Mouse (Mus musculus) c-Kit-positive CD71-positive TER-119-positive erythroid progenitor cells, embryonic 14.5 days (primary cell): ENCODE measurements around the gene Olfr1427.
"Not testable (repeated sequence)": the region's sequence is repeated elsewhere in the genome, so short reads cannot be mapped to it uniquely, and the experiment has no call there.

Source experiments
- DNase-seq: peaks from one replicate; pipeline ENCODE4 v3.0.0-alpha.2; 2013; ENCODE audit warnings: low spot score

The Olfr1427 gene

DNA sequence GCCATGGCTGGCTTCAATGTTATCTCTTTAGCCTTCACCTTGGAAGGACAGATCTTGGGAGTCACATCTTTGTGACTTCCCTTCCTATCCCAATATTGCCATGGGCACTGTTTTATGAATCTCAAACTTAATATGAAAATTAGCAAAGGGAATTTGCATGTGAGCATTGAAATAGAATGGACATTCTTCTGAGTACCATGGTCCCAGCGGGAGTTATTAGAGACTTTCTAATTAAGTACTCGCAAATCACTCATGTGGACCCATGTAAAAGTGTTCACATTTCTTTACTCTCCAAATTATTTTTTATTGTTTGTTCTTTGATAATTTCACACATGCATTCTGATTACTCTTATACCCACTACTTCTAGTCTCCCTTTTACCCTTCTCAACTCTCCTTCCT lies at the start of gene Olfr1427:
Olfr1427 (minus strand) TSS at position 101 of the 400 bp plus-strand sequence.
- DNase-seq, result no peak

- no peak for DNase-seq
Measured at GRCm38 (mm10) chr19:12145452-12145851, 42.3 kb upstream of the Olfr1427 start.

DNA sequence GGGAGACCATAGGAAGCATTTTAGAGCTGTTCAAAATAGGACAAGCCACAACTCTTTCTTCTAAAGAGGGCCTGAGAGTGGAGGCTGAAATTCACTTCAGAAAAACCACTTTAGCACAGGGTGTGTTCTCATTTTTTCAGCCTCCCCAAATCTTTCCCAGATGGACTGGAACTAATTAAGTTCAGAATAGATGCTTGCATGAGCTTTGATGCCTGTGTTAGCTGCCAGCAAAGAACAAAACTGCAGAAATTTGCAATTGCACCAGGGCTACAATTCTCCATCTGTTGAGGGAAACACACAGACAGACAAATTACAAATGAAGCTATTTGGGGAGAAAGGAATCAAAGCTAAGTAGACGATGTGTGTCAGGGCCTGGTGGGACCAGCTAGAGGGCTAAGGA lies 40.2 kb upstream of the Olfr1427 start:
- no peak for DNase-seq

GRCm38 (mm10) chr19:12134289-12134688 lies 31.2 kb upstream of the Olfr1427 start:
- DNase-seq, result no peak

DNA sequence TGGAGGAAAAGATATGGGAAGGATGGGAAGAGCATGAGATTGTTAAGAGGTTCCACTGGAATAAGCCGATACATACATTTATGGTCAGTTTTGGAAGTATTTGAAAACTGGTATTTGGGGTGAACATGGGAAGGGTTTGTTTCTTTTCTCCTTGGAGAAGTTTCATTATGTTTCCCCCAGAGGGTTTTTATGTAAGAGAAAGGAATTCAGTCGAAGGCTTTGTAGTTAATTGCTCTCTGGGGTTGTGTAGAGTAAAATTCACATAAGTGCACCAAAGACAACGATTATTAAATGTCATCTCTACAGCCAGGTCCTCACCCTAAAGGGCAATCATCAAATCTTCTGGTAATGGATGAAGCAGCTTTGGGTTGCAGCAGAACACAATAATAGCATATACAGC lies 20.0 kb upstream of the Olfr1427 start, which contains the start of gene Olfr76:
Olfr76 (minus strand) TSS at position 101 of the 400 bp plus-strand sequence.
- no peak for DNase-seq

DNA sequence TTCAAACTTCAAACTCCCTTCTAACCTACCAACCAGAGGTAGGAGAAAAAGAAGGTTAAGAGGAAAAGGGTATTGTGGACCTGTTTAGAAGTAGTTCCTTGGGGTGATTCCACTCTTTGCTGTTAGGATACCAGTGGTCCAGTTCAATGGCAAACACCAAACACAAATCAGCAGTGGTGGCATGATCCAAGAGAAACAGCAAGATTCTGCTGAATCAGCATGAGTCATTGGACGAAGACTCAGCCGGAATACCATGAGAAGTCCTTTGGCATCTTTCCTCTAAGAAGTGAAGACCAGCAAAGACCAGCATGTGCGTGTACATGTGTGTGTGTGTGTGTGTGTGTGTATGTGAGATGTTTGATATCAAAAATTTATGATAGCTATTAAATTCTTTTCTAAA lies 13.3 kb upstream of the Olfr1427 start:
- DNase-seq, result no peak

DNA sequence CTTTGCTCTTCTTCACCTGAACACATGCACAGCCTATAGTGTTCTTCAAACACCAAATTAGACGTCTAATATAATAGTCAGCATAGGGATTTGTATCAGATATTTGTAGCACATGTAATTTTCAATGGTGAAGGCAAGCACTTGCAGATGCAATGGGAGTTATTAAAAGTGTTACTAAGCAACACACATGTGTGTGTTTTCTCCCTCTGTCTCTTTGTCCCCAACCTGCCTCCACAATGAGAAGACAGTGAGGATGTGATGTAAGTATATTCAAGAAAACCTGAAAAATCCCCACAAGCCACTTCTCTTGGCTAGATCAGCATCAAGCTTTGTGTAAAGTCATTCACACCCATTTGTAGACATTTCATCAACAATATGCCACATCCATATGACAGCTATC lies 12.7 kb upstream of the Olfr1427 start, which contains the start of gene Olfr1428:
Olfr1428 (minus strand) TSS at position 101 of the 400 bp plus-strand sequence.
- no peak for DNase-seq

DNA sequence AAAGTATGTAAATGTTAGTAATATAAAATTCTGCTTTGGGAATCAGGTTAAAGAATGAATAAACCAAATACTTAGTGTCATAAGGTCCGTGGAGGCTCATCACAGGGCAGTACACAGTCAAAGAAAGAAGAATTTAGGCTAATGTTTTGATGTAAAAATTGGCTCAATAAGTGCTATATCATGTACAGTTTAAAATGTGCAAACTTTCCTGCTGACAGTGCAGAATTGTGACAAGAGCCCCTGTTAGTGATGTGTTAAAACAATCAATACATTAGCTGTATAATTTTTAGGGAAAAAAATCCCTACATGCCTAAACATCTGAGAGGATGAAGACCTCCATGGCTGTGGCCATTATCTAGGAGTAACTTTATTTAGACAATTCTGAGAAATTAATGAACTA lies 10.7 kb upstream of the Olfr1427 start:
- no peak for DNase-seq

DNA sequence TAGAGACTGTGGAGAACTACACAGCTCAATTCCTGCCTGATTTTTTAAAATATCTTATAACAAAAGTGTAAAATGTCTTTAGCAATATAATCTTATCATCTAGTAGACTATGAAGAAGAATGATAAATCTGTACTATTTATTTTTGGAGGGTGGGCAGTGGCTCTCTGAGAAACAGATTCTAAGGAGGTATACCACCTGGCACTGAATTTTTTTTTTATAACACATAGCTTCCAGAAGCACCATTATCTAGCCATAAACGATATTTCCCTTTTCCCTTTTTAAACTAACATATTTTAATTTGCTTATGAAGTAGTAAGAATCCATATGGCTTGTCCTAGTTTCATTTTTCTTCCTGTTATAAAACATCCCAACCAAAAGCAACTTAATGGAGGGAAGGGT lies 1.4 kb upstream of the Olfr1427 start:
- DNase-seq, result no peak

DNA sequence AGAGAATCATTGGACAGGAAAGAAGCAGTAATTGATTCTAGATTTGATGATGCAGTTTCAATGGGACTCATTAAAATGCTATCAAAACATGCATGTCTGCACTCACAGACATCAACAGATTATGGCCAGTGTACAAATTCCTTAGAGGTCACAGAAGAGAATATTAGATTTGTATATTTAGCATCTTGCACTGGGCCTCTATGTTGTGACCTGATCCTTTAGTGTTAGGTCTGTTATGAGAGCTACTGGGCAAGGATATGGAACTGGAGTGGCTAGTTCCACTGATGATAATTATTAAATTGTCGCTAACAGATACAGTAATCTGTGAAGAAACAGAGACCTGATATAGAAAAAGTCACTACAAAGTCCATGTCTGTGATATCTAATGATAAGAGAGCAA lies 11.2 kb downstream of the Olfr1427 start, which contains the start of gene Olfr1426:
Olfr1426 (minus strand) TSS at position 101 of the 400 bp plus-strand sequence.
- no peak for DNase-seq

GRCm38 (mm10) chr19:12077631-12078030 lies 25.5 kb downstream of the Olfr1427 start, which contains the start of gene Olfr1425:
TSS of gene Olfr1425 (minus strand) at chr19:12077731.
- not testable (repeated sequence) for DNase-seq

GRCm38 (mm10) chr19:12069546-12069945 lies 33.6 kb downstream of the Olfr1427 start:
- DNase-seq, result not testable (repeated sequence)

DNA sequence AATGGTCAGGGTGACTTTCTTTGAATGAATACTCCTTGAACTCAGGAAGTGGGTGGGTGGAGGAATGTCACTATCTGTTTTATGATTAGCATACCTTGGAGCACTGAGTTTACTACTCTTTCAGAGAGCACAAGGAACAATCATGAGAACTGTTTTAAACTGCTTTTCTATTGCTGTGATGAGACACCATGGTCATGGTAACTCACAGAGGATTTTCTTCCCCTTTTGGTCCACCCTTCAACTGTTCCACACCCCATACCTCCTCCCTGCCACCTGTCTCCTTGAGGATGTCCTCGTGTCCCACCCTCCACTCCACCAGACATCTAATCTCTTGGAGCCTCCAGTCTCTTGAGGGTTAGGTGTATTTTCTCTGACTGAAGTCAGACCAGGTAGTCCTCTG lies 35.3 kb downstream of the Olfr1427 start:
- not testable (repeated sequence) for DNase-seq

DNA sequence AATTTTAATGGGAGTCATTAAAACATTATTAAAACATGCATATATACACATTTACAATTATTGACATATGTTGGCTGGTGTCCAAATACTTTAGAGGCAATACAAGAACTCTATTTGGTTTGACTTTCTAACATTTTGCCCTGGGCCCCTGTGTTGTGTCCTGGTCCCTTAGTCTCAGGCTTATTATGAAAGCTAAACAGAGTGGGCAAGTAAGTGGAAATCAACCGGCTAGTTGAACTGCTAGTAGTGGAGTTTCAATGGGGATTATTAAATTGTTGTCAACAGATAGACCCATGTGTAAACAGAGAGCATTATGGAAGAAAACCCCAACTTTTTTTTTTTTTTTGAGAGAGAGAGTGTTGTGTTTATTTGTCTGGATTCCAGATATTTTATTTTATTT lies 40.6 kb downstream of the Olfr1427 start, which contains the start of gene Olfr1424:
Olfr1424 (minus strand) TSS at position 101 of the 400 bp plus-strand sequence.
- not testable (repeated sequence) for DNase-seq
